Mouse (Mus musculus): ENCODE measurements around the gene Nup210.
"Not testable (repeated sequence)": the region's sequence is repeated elsewhere in the genome, so short reads cannot be mapped to it uniquely, and the experiment has no call there.

The Nup210 gene

DNA sequence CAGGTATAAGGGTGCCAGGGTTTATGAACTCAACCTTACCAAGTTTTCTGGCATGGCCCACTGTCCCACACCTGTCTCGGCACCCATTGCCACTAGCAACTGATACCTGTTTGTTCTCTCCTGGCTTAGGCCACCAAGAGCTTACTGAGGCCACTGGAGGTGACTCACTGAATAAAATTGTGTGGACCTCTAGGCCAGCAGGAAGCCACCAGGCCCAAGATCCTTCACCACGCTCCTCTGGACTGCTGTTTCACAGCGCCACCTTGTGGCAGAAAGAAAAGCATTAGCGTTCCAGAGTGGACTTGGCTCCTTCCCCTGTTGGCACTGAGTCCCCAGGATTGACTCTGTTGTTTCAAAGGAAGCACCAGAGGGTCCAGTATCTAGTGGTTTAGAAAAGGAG lies 23.2 kb upstream of the Nup210 start:
- peak; percentile 83 for DNase-seq (ENCODE audit: low read depth, low spot score)

DNA sequence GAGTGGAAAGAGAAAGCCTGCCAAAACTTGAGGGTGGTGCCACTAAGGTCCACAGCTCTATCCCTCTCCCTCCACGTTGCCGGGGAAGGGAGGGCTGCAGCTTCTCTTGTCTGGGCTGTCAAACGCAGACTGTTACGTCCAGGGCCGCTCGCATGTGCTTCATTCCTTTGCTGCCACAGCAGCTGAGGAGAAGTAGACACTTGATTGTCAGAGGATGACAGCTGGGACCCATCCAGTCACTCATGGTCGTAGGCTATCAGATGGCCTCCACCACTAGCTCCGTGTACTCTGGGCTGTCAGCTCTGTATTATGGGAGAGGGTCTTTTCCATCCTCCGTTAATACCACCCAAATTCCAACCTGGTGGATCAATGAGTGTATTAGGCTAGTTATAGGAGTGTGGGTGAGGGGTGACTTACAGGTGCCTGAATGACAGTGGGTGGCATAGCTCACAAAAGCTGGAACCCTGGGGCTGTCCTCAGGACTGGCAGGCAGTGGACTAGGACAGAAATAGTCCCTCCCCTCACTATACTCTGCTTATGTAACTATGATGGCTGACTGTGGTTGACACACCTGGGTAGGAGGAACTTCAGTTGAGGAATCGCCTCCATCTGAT lies 20.8 kb upstream of the Nup210 start:
- DNase-seq (ENCODE audit: low read depth, low spot score) = no peak

DNA sequence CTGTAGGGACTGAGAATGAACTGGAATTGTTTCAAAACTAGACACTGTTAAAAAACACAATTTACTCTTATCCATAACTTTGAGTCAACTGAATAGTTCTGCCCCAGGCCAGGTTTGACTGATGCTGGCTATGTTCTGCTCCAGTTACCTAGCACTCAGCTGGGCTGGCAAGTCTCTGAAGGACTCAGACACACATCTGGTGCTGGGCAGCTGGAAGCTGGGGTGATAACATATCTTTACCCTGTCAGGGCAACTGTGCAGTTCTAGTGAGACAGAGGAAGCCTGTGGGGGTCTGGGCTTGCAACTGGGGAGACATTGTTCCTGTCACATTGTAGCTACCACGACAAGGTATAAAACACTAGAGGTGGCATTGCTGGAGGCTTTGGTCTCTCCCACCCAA lies 14.2 kb upstream of the Nup210 start:
- no peak for DNase-seq (ENCODE audit: low read depth, low spot score)

DNA sequence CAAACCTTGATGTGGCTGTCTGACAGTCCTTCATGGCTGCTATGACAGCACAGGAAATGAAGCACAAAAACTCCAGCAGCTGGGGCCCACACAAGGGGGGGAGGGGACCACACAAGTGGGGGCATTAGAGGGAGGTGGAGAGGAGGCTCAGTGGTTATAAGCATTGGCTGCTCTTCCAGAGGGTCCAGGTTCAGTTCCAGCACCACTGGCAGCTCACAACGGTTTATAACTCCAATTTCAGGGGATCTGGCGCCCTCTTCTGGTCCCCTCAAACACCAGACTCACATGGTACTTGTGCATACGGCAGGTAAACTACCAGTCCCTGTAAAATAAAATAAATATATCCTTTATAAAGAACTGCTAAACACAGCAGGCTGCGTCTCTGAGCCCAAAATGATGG lies 12.4 kb upstream of the Nup210 start:
- no peak for DNase-seq (ENCODE audit: low read depth, low spot score)

DNA sequence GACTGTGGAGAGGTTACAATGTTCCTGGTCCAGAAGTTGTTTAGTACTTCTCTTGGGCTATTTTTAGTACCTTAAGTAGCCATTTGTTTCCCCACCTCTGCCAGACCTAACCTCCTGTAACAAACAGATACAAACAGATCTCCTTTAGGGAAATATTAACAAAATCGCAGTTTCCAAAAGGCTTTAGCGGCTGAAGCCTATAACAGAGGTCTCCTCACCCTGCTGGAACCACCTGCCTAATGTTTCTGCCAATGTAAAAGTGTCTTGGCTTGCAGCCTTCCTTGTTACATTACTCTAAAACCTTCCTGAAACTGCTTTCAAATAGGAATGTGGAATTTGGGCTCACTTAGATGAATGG lies 8.6 kb upstream of the Nup210 start:
- DNase-seq (ENCODE audit: low read depth, low spot score) = no peak

DNA sequence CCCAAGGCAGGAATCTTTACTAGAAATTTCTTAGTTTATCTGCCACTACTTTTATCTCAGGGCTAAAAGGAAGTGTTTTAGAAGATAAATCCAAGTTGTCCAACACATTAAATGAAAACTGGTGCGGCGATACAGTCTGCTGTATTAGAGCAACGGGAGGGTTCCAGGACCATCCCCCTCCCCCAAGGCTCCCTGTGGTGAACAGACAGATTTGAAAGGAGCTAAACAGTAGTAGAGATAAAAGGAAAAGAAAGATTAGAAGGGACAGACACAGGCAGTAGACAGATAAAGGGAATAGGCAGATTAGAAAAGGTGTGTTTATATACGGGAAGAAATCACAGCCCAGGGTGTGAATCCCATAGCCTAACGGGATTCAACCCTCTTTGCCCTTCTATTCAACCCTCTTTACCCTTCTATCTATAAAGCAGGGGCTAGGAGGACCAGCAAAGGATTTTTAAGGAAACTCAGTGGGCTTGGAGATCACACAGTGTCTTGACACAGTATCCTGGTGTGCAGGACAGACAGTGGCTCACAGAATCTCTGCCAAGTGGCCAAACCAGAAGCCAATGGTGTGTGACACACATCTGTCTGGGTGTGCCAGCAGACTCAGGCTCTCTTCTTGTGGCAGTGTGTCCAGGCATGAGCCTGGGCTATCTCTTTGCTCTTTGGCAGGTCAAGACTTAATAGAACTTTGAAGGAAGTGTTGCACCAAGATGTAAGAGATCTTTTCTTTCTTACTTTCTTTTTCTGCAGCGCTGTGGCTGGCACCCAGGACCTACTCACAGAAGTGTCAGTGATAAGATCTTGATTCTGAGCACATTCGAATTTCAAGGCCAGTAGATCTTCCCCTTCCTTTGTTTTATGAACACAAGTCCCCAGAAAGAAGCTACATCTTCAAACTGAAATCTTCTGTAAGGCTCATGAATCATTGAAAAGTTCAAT lies 7.9 kb upstream of the Nup210 start:
- no peak for DNase-seq (ENCODE audit: low read depth, low spot score)

DNA sequence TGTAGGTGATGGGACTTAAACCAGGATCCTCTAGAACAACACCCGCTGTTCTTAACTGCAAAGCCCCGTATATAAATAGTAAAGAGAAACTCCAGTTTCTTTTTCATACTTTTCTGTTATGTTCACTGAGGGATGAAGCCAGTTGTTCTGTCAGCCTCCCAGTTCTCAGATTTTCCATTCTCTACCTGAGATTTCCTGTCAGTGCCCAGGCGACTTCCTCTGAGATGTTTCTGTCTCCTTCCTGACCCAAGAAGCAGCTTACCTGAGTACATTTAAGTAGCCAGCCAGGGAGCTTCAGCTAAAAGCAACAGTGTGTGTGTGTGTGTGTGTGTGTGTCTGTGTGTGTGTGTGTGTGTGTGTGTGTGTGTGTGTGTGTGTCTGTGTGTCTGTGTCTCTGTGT lies 6.8 kb upstream of the Nup210 start:
- no peak for DNase-seq (ENCODE audit: low read depth, low spot score)

DNA sequence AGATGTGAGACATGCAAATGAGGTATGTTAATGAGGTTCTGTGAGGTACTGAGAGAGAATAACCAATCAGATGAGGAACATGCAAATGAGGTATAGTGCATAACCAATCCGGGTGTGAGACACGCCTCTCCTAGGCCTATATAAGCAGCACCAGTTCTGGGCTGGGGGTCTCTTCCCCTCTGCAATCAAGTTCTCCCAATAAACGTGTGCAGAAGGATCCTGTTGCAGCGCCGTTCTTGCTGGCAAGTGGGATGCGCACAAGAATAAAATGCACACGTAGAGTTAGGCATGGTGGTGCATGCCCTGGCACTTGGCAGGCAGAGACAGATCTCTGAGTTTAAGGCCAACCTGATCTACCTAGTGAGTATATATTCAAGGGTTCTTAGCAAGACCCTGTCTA lies 4.5 kb upstream of the Nup210 start:
- not testable (repeated sequence) for DNase-seq (ENCODE audit: low read depth, low spot score)

DNA sequence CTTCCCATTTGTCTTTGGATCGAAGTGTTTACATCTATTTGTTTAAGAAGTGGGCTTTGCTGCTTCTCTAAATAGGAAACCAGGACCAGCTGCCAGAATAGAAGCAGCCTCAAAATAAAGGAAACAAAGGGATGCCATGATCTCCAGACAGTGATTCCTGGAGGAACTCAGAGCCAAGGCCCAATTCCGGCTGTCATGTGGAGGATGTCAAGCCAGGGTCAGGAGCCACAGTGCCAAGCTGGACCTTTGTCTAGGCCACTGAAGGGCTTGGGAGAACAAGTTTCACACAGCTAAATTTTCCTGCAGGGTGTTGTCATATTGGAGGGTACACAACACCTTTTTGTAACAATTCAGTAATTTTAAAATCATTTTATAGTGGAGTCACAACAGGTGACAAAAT lies 3.6 kb upstream of the Nup210 start:
- DNase-seq (ENCODE audit: low read depth, low spot score) = no peak

DNA sequence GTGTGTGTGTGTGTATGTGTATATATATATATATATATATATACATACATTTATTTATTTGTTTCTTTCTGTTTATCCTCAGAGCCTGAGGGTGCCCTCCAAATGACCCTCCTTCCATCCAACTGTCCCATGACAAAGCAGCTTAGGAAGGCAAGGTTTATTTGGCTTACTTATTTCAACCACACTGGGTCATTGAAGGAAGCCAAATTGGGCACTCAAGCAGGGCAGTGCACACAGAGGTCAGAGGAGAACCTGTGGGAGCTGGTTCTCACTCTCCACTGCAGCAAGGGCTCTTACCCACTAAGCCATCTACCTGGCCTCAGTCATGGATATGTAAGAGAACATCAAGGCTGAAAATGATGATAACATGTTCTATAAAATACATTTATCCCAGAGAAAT lies 1.9 kb upstream of the Nup210 start:
- no peak for DNase-seq (ENCODE audit: low read depth, low spot score)

DNA sequence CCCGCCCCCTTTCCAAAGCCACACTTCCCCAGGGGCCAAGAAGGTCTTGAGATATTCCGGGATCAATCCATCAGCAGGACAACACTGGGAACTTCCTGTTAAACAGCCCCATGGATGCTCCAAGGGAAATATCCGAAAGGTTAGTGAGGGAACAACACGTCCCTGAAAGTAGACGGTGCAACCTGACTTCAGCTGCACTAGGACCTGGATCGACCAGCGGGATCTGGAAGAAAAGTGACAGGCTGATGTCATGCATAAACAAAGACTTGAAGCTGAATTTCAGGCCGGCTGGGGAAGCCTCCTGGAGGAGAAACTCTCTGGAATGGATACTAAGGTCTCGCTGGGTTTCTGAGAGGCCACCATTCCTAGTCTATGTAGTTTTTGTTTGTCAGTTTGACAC lies 520 bp upstream of the Nup210 start:
- DNase-seq (ENCODE audit: low read depth, low spot score) = no peak

DNA sequence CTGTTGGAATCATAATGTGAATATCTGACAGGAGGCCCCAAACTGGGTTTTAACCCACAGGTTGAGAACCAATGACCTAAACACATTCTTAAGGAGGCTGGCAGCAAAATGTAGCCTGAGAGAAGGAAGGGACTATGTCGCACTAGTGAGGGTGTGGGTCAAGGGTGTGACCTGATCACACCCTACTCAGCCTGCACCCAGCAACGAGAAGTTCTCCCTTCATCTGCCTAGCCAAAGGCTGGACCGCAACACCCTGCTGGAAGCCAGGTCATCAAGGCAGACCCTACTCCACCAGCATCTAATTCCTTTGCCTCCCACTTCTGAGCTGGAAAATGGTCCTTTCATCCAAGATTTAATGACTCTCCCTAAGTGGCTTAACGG lies 776 bp downstream of the Nup210 start:
- peak; percentile 14 for DNase-seq (ENCODE audit: low read depth, low spot score)

DNA sequence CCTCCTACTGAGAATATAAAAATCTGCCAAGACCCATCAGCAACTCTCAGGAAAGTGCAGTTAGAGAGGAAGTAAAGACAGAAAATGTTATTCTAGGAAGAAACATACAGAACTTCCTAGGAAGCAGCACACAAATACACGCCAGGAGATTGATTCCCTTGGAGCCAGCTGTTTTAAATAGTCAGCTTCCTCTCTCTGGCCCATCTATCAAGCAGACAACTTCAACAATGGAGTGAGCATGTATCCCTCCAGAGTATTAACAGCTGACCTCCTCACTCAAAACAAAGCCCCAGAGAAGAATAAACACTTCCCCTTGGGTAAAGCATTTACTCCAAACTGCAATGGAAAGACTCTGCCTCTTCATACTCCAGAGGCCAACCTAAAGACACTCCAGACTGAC lies 1.5 kb downstream of the Nup210 start:
- DNase-seq (ENCODE audit: low read depth, low spot score) = peak; percentile 45

DNA sequence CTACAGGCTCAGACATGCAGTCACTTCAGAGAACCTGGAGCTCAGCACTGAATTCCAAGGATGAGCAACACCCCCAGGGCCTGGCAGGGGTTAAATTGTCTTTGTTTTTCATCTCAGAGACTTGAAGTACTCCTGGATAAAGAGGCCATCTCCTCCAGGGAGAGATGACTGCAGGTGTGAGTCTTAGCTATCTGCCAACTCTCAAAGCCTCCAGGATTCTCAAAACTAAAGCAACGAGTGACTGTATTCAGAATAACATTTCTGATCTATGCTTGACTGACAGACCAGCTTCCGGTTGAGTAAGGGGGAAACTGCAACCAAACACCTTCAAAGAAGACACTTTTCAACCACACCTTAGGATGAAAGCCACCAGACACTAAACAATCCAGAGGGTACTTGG lies 1.9 kb downstream of the Nup210 start:
- no peak for DNase-seq (ENCODE audit: low read depth, low spot score)

DNA sequence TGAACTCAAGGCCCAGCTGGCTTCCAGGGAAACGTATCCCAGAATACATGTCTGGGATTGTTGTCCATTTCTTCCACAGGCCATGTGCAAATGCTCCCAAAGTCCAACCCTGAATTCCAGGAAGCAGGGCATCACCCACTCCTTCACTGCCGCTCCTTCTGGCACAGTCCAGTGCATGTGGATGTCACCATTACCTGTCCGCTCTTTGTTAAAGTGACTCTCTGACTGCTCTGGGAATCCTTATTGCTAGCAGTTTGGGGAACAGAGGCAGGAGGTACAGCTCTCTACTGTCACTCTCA lies 4.7 kb downstream of the Nup210 start:
- DNase-seq (ENCODE audit: low read depth, low spot score) = no peak

DNA sequence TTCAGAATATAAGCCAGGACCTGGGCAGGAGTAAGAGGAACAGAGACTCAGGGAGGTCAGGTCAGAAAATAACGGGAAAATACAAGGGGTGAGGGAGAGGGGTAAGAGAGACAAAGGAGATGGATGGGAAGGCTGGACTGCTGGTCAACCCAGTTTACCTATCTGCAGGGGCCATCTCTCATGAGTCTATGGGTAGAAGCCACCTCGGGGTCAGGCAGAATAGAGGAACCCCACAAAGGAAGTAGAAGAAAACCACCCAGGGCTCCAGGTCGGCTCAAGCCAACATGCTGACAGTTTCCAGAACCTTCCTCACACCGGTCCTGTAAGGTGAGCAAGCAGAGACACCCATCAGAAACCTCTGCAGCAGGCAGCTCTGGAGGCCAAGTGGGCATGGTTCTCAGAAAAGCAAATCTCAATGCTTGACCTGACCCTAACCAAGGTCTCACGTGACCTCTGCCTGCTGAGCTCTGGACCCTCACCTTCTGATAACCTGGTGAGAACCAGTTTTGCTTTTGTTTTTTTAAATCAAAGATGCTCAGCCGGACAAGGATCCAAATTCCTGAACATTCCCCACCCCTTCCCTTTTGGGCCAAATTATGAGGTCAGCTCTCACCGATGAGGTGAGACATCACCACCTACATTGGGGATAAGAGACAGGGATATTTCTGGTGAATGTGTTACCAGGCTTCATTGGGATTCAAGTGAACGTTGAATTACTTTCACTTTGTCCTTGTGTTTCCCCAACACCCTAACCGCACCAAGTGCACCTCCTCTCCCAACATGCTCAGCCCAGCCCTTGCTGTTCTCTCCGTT lies 5.3 kb downstream of the Nup210 start:
- DNase-seq (ENCODE audit: low read depth, low spot score) = no peak

DNA sequence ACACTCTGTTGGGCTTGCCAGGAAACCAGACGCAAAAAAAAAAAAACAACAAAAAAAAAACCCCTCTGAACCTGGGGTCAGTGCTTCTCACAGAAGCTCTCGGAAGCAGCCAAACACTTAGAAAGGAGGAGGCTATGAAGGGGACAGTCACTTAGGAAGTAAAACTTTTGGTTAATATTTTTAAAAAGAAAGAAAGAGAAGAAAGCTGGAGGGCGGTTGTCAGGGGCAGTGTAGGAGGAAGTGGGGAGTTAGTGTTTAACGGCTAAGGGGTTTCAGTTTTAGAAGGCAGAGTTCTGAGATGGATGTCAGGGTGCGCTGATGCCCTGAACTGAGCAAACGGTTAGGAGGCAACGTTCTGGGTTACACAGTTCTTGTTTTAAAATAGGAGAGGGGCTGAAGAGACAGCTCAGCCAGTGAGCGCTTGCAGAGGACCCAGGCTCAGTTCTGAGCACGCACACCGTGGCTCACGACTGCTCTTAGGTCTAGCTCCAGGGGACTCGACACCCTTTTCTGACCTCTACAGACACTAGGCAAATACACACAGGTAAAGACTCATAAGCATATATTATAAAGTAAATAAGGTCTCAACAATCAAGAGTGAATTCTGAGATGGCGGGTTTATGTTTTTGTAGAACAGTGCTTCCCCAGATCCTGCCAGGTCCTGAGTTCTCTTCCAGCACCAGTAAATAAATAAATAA lies 6.2 kb downstream of the Nup210 start:
- no peak for DNase-seq (ENCODE audit: low read depth, low spot score)

DNA sequence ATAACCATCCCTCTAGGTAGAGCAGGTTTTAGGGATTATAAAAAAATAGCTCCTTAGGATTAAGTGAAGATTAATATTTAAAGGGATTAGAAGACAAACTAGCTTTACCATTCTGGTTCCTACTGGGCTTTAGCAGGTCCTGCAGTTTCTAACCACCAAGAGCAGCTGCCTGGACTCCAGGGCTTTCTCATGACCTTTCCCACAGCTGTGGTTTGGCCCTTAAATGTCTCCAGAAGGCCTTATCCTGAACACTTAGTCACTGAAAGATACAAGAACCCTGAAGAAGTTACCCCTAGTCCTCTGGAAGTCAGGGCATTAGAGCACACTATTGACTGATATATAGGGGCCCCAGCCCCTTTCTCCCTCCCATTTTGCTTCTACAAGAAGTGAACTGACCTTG lies 7.1 kb downstream of the Nup210 start:
- no peak for DNase-seq (ENCODE audit: low read depth, low spot score)

DNA sequence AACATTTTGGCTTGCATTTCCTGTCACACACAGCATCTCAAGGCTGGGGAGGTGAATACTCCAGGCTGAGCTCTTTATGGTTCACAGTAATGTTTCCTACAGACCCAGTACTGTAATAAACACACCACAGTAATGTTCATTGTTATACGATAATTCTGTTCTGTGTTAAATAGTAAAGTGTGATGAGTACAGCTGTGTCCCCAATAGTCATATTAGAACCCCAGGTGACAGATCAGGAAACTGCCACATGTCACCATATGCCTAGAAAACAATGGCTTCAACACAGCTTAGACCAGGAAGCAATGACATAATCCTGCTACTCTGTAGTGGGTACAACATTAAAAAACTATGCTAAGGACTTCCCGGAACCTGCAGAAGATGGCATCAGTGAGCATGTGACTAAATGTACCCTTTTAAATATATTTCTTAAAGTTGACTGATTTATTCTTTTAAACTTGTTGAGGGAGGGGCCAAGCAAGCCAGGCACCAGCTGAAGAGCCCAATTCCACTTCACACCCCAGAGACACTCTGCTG lies 7.6 kb downstream of the Nup210 start:
- no peak for DNase-seq (ENCODE audit: low read depth, low spot score)

DNA sequence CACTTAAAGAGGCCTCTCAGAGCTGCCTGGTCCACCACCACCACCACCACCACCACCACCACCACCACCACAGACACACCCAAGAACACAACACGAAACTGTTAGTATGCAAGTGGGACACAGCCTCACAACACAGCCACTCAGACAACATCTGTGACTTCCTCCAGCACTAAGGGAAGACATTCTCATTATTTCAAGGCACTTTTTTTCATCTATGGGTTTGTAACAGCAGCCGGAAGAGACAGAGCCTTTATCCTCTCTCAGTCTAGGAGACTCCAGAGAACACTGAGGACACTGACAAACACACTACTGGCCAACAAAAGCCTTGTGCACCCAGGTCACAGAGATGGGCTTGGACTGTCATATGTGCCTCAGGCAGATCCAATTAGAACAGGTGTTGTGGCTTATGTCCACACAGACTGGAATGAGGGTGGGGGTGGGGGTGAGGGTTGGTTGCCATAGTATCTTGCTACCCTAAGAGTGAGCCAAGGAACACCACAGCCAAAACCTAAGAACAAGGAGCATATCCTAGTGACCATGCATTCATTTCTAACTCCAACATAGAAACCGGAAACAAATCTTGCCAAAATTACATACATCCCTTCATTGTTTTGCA lies 8.2 kb downstream of the Nup210 start:
- no peak for DNase-seq (ENCODE audit: low read depth, low spot score)

DNA sequence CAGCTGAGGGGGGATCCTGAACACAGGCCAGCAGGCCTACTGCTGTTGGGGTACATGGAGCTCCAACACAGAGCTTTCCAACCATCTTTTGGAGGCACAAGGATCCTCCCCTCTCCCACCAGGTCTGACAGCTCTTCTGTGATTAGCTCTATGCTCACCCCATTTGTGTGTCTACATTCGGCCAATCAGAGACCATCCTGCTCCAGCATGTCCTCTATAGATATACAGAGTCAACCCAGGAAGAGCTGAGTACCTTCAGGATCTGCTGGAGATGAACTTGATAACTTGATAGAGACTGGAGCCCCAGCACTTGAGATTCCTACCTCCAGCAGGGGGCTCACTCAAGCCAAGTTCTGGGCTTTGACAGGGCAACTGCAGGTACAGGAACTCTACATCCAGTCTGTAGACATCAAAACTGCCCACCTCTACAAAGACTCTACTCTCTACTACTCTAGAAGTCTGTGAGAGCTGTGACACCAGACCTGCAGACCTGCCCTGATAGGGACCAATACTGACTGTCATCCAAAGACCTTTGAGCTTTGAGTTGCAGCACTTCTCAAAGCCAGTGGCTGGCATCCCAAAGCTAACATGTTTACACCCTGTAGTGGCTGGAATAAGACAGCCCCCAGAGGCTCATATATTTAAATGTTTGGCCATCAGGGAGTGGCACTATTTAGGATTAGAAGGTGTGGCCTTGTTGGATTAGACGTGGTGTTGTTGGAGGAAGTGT lies 11.1 kb downstream of the Nup210 start:
- no peak for DNase-seq (ENCODE audit: low read depth, low spot score)
